Mouse (Mus musculus) cerebellum, adult 9-11 months (tissue): ENCODE measurements around the gene Abi3.
A peak's percentile ranks its signal among the peaks of the same experiment; 100 is the strongest.
"Not testable (repeated sequence)": the region's sequence is repeated elsewhere in the genome, so short reads cannot be mapped to it uniquely, and the experiment has no call there.

Source experiments
- DNase-seq: peaks from one replicate; pipeline ENCODE4 v3.0.0; 2022

The Abi3 gene

GRCm38 (mm10) chr11:95842074-95842681, at the start of gene Abi3:
Abi3 (minus strand) TSS chr11:95842476.
- no peak for DNase-seq

- no peak for DNase-seq
These were observed 48.3 kb upstream of the Abi3 start for GRCm38 (mm10) chr11:95890462-95891051.

- DNase-seq = not testable (repeated sequence)
These were observed 37.6 kb upstream of the Abi3 start for GRCm38 (mm10) chr11:95879861-95880260.

- DNase-seq = no peak
These were observed 34.0 kb upstream of the Abi3 start for GRCm38 (mm10) chr11:95876296-95876695.

GRCm38 (mm10) chr11:95875804-95876203, 33.5 kb upstream of the Abi3 start:
- DNase-seq = no peak

- no peak for DNase-seq
These were observed 27.7 kb upstream of the Abi3 start for GRCm38 (mm10) chr11:95869918-95870470.

- DNase-seq = no peak
These were observed 27.2 kb upstream of the Abi3 start for GRCm38 (mm10) chr11:95869442-95869841.

- DNase-seq = no peak
These were observed 19.1 kb upstream of the Abi3 start for GRCm38 (mm10) chr11:95861397-95861796.

- DNase-seq = peak; percentile 20
These were observed 17.8 kb upstream of the Abi3 start for GRCm38 (mm10) chr11:95860071-95860490.

- DNase-seq = no peak
These were observed 17.2 kb upstream of the Abi3 start for GRCm38 (mm10) chr11:95859468-95859855.

GRCm38 (mm10) chr11:95858528-95859467, 16.5 kb upstream of the Abi3 start:
- peak; percentile 98 for DNase-seq

GRCm38 (mm10) chr11:95857716-95858527, 15.6 kb upstream of the Abi3 start:
- DNase-seq = no peak

GRCm38 (mm10) chr11:95857306-95857705, 15.0 kb upstream of the Abi3 start:
- peak; percentile 68 for DNase-seq

GRCm38 (mm10) chr11:95853684-95854083, 11.4 kb upstream of the Abi3 start:
- DNase-seq = peak; percentile 45

- DNase-seq = no peak
These were observed 8.6 kb upstream of the Abi3 start for GRCm38 (mm10) chr11:95850898-95851297.

- no peak for DNase-seq
These were observed 2.7 kb upstream of the Abi3 start for GRCm38 (mm10) chr11:95844935-95845334.

GRCm38 (mm10) chr11:95843421-95843950, 1.2 kb upstream of the Abi3 start:
- DNase-seq = no peak

GRCm38 (mm10) chr11:95842953-95843352, 677 bp upstream of the Abi3 start:
- no peak for DNase-seq

- DNase-seq = no peak
These were observed 812 bp downstream of the Abi3 start for GRCm38 (mm10) chr11:95841498-95841830.

GRCm38 (mm10) chr11:95840694-95841497, 1.4 kb downstream of the Abi3 start:
- no peak for DNase-seq
